Mouse (Mus musculus) heart, adult 18-20 months (tissue): ENCODE data around the gene Sap25. TPM values are rescaled to one million over a fixed set of nuclear protein-coding genes. Genes with fewer than 3 reads are reported as not detected.
"Not testable (repeated sequence)": the region's sequence is repeated elsewhere in the genome, so short reads cannot be mapped to it uniquely, and the experiment has no call there.

Source experiments
- DNase-seq, 2 experiments: peaks; one replicate each; pipeline ENCODE4 v3.0.0; 2021 to 2022; ENCODE audit warnings: mixed read lengths in 1 of 2
- long read RNA-seq, 2 experiments: library from polyadenylated mRNA; stranded (forward); transcript quantifications; one replicate each; pipeline ENCODE4 v2.0.0; 2021
- total RNA-seq, 2 experiments: library from RNA; stranded (reverse); gene quantifications; 2 replicates each; pipeline ENCODE4 v1.2.3; 2021

Gene Sap25
- total RNA-seq = 1 to 10 TPM; 2.2 to 2.6 TPM
- long read RNA-seq, experiment 1 = 0 reads
- long read RNA-seq, experiment 2, partial matches to known transcripts = 0 of 1 reads
- long read RNA-seq, experiment 2, other reads (novel, unspliced or antisense) = 0 of 1 reads

DNA sequence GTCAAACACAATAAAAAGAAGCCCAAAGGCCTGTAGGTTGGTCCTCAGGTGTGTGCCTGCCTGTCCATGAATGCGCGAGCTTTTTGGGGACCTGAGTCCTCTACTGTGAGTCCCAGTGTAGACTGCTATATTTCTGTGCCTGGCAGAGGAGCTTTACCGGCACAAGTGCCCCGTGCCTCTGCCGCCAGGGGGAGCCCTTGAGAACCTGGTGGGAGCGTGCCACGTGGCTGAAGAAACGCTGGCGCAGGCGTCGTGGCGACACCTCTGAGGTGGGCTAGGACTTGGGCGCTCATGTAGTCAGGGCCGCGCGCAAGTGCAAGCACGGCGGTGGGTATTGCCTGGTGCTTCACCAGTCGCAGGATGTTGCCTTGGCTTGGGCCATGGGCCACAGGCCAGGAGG lies at the start of gene Sap25:
Sap25 (plus strand) TSS at position 281 of the 400 bp plus-strand sequence.
- peak in 1 of 2 experiments; percentile 20 for DNase-seq

DNA sequence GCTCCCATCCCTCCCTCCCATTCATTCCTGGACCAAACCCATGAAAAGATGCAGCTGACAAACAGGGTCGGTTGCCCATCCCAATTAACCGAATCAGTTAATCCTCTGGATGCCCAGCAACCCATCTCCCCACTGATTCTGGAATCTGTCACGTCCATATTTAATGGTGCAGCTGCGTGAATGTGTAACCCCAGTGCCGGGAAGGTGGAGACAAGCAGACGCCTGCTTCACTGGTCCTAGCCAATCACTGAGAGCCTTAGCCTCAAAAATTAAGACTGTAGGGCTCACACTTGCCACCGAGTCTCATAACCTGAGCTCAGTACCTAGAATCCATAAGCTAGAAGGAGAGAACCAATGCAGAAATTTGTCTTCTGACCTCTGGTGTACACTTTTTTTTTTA lies 45.2 kb upstream of the Sap25 start:
- no peak for DNase-seq

DNA sequence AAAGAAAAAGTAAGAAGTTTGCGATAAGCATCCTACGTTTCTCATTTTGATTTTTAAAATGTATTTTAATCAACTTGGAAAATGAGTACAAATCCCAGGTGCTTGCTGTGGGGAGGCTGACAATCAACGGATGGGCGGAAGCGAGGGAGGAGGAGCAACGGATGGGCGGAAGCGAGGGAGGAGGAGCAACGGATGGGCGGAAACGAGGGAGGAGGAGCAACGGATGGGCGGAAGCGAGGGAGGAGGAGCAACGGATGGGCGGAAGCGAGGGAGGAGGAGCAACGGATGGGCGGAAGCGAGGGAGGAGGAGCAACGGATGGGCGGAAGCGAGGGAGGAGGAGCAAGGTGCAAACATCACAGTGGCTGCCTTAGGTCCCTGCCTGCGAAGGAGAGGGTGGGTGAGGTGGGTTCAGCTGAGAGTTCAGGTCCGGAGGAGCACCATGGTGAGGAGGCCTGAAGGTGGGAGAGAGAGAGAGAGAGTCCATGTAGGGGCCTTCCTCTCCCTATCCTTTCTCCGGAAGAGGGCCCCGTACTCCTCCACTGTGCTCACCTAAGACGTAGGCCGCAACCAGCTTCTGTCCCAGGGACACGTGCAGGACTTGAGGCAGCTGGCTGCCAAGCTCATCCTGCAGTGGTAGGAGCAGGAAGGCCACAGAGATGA lies 44.4 kb upstream of the Sap25 start:
- no peak for DNase-seq

DNA sequence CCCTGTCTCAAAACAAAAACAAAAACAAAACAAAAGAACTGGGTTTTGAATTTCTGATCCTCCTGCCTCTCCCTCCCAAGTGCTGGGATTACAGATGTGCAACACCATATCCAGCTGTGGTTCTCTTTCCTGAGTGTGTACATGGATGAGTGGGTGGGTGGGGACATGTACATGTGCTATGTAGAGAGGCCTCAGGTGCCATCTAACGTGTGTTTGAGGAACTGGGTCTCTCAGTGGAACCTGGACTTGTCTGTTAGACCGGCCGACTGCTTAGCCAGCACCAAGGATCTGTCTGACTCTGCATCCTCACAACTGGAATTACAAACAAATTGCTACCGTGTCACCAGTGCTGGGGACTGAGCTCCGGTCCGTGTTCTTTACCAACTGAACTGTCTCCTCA lies 43.5 kb upstream of the Sap25 start:
- DNase-seq = no peak

DNA sequence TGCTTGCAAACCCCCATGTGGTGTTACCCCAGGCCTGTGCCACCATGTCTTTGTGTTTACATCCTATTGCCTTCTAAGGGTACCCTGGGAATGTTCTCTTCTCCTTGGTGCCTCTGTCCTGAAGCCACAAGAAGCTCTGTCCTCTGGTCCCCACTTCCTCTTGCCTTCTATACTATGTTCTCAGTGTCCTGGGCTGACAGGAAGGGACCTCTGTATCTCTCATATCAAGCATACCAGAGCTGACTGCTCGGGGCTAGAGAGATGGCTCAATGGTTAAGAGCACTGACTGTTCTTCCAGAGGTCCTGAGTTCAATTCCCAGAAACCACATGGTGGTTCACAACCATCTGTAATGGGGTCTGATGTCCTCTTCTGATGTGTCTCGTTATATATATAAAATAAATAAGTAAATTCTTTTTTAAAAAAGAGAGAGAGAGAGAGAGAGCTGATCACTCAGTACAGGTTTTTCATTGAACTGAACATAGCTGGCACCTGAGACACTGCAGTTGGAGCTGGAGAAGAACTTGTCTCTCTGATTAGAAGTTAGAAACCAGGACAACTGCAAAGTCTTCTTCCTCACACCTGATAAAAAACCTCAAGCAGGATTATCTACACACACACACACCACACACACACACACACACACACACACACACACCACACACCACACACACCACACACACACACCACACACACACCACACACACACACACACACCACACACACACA lies 42.9 kb upstream of the Sap25 start:
- no peak for DNase-seq

- DNase-seq = no peak
These were observed 41.5 kb upstream of the Sap25 start for GRCm38 (mm10) chr5:137599600-137599999.

- DNase-seq = no peak
These were observed 40.9 kb upstream of the Sap25 start for GRCm38 (mm10) chr5:137600281-137600618.

GRCm38 (mm10) chr5:137600619-137601364 lies 40.3 kb upstream of the Sap25 start, which contains the start of gene Mospd3:
Gene Mospd3, minus strand, starts transcription at chr5:137601058.
- peak; percentile 98 to 99 for DNase-seq

- peak; percentile 50 to 64 for DNase-seq
These were observed 39.8 kb upstream of the Sap25 start for GRCm38 (mm10) chr5:137601365-137601729.

DNA sequence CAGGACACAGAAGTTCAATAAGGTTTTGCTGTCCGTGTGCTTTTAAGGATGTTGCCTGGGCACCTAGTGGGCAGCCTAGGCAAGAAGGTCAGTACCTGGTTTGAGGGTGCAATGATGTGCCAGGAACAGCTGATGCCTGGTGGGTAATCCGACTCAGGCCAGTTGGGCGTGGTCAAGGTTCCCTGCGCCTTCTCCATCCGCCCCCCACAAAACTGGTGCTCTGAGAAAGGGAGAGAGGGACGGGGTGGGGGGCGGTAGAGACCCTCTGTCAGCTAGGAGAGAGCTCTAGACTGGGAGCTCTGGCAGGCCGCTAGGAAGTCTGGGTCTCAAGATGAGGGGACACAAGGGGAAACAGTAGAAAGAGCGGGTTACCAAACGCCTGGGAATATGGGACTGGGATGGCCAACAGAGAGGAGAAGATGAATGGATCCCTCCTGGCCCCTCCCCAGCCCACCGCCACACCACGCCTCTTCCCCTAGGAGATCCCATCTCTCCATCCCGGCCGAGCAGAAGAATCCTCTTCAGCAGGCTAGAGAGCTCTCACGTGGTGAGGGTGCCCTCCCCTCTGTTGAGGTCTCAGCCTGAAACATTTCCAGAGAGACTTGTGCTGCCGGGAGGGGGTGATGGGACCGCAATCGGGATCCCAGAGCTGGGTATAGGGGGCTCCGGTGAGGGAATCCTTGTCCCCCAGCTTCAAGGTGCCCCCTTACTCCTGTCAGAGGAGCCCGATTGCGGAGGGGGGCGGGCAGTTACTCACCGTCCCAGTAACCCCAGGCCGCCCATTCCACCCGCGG lies 33.1 kb upstream of the Sap25 start:
- DNase-seq = no peak

DNA sequence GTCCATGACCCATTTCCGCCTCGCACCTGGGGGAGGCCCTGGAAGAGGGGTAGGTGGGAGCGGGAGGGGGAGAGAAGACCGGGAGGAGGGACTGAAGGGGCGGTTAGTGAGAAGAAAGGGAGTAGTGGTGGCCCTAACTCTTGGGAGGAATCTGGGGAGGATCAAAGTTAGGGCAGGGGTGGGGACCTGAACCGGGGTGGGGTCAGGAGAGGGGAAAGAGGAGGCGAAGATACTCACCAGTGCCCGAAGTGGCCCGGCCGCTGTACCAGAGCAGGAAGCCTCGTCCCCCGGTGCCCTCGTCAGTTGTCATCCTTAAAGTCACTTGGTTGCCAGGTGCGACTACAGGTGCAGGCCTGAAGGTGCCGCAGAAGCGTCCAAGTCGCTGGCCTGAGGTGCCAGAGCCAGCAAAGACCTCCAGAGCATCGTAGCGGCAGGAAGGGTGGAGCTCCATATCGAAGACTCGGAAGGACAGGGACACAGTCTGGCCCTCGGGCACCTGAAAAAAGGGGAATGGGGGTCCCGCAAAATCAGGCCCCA lies 32.4 kb upstream of the Sap25 start:
- DNase-seq = no peak

GRCm38 (mm10) chr5:137609292-137609691 lies 31.8 kb upstream of the Sap25 start:
- no peak for DNase-seq

DNA sequence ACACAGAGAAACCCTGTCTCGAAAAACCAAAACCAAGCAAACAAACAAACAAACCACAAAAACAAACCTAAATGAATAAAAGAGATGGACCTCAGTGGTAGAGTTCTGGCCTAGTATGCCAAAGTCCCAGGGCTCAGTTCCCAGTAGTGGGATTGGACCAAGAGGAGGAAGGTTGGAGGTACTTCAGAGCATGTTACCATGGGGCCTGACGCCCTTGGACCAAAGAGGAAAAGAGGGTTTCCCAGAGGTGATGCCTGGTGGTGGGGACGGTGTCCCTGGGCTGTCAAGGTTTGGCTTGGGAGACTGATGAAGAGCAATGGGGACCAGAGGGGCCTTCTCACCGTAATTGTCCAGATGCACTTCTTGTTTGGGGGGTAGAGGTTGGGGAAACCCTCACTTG lies 31.1 kb upstream of the Sap25 start:
- no peak for DNase-seq

GRCm38 (mm10) chr5:137610548-137611244 lies 30.4 kb upstream of the Sap25 start:
- DNase-seq = peak; percentile 87 to 90

DNA sequence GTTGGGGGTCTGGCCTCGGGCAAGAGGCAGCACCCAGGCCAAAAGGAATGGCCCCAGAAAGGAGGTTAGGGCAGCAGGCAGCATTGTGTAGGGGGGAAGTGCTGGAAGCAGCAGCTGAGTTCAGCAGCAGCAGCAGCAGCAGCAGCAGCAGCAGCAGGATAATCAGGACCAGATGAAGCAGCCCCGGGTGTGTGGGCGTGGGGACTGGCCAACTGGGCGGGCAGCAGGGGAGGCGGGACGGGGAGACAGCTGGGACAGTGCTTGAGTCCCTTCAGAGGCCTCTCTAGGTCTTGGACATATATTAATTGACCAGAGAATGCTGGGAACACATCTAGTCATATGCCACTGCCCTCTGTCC lies 29.9 kb upstream of the Sap25 start:
- DNase-seq = peak; percentile 78 to 86

- DNase-seq = peak in 1 of 2 experiments; percentile 41
These were observed 28.1 kb upstream of the Sap25 start for GRCm38 (mm10) chr5:137613076-137613475.

DNA sequence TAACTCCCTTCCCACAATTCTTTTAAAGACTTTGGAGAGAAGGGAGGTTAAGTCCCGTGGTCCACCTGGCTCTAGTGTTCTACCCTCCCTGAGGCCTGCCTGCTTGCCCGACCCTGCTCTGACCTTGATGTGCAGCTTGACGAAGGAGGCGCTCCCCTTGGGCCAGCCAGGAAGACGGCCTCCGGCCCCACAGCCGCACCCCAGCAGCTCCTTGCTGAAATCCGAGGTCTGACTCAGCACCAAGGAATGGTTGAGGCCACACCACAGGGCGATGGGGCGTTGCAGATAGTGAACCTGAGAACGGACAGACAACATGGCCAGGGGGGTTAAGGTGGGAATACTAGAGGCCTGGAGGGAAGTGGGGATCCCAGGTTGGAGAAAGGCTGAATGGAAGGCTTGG lies 27.6 kb upstream of the Sap25 start, which contains the start of gene Pcolce:
Pcolce (minus strand) TSS at position 235 of the 400 bp plus-strand sequence.
- peak; percentile 42 to 63 for DNase-seq

DNA sequence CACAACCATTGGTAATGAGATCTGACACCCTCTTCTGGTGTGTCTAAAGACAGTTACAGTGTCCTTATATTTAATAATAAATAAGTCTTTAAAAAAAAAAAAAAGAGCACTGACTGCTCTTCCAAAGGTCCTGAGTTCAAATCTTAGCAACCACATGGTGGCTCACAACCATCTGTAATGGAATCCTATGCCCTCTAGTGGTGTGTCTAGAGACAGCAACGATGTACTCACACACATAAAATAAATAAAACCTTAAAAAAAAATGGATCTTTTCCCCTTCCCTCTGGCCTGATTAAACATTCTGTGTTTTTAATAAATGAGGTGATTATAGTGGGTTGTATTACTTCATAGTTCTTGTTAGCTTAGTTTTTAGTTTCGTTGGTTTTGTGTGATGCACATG lies 26.2 kb upstream of the Sap25 start:
- DNase-seq = not testable (repeated sequence)

- DNase-seq = no peak
These were observed 25.8 kb upstream of the Sap25 start for GRCm38 (mm10) chr5:137615347-137615746.

DNA sequence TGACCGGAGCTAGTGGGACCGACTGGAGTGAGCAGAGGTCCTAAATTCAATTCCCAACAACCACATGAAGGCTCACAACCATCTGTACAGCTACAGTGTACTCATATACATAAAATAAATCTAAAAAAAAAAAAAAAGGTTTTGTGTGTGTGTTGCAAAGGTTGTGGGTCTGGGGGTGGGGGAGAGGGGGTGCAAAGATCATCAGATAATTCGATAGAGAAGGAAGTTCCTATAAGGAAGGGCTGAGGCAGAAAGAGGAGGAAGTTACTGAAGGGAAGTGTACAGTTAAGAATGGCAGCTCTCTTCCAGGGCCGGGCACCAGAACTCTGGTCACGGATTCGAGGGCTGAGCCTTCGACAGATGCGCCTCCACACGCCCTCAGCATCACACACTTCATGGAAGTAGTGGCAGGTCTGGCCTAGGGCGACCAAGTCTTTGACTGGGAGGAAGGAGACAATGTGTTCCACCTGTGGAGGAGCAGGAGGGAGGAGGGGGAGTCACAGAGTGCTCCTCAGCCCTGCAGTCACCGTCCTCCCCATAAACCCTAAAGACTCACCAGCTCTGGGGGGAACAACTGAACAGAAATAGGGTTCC lies 17.1 kb upstream of the Sap25 start:
- DNase-seq = no peak

DNA sequence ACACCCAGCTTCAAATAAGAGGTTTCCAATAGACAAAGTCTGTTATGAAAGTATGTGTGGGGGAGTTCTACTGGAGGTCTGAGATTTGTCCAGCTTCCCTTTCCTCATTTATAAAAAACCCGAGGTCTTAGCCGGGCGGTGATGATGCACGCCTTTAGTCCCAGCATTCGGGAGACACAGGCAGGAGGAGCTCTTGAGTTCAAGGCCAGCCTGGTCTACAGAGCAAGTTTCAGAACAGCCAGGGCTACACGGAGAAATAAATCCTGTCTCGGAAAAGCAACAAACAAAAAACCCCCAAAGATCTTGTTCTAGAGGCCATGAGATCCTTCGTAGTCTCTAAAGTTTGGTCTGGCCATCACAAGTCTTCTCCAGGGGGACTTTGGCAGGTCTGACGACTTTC lies 13.1 kb upstream of the Sap25 start:
- DNase-seq = peak in 1 of 2 experiments; percentile 55
